Comparison of ENCODE assay signal across 1 mouse cellular context in the genomic region with DNA sequence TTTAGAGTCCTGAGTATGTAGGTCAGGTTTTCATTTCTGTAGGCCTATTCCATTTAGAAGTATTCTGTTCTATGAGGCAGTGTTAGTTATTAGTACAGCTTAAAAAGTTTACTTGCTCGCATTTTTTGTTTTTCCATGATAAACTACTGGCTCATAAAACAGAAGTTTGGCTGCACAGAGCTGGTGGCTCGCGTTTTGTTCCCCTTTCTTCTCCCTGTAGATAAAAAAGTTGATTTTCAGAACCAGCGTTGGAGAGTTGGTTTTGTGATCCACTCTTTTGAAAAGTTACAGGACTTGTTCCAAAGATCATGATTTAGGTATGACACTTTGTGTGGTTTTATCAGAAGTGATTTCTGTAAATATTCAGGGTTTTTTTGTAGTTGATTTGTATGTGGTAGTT.
TF ChIP-seq lines count a peak whose summit lies in the region.

No protein-coding gene starts in this region.

TF ChIP-seq in myocyte, 11 proteins besides CTCF, POLR2A, EP300 and RAD21 (continued from another document):
- TF ChIP-seq CEBPB (IDR thresholded peaks at IDR 0.05; ENCODE audit: insufficient read depth, poor library complexity, severe bottlenecking) (no peak), REST (IDR thresholded peaks at IDR 0.05; ENCODE audit: insufficient read depth, insufficient read length) (no peak), SRF (IDR thresholded peaks at IDR 0.05; ENCODE audit: control insufficient read depth, insufficient read length, low read depth) (no peak)
